Mouse (Mus musculus) midbrain, embryonic 14.5 days (tissue): ENCODE data around the gene Fgfbp3. TPM values are rescaled to one million over a fixed set of nuclear protein-coding genes. Genes with fewer than 3 reads are reported as not detected.

Source experiments
- ATAC-seq: fragments of 200-750 bp; cut with Nextera tagmentation; 2 replicates; pipeline ENCODE4 v1.8.0; 2017; ENCODE audit warnings: moderate number of reproducible peaks, moderate library complexity; ENCODE audit not compliant: low FRiP score, low TSS enrichment
- DNase-seq: peaks from one replicate; pipeline ENCODE4 v3.0.0-alpha.2; 2015
- H3K27ac ChIP-seq: fragments of 300-500 bp; sonication (generic); replicated peaks from 2 replicates; pipeline ENCODE4 v1.5.1; 2014; ENCODE audit warnings: mild to moderate bottlenecking, low read depth, low read length, moderate library complexity
- H3K27me3 ChIP-seq: fragments of 300-500 bp; sonication (generic); 2 replicates; pipeline ENCODE4 v1.6.1; 2014; ENCODE audit warnings: low read length, control low read depth, mixed read lengths; ENCODE audit not compliant: control insufficient read depth, insufficient read depth
- H3K36me3 ChIP-seq: fragments of 300-500 bp; sonication (generic); 2 replicates; pipeline ENCODE4 v1.6.1; 2014; ENCODE audit warnings: low read length, control low read depth; ENCODE audit not compliant: control insufficient read depth, insufficient read depth
- H3K4me1 ChIP-seq: fragments of 300-500 bp; sonication (generic); 2 replicates; pipeline ENCODE4 v1.6.1; 2014; ENCODE audit warnings: mild to moderate bottlenecking, antibody characterized with exemption, low read length, control low read depth; ENCODE audit not compliant: control insufficient read depth, insufficient read depth
- H3K4me2 ChIP-seq: fragments of 300-500 bp; sonication (generic); 2 replicates; pipeline ENCODE4 v1.6.1; 2014; ENCODE audit warnings: mild to moderate bottlenecking, low read length, moderate library complexity
- H3K4me3 ChIP-seq: fragments of 300-500 bp; sonication (generic); replicated peaks from 2 replicates; pipeline ENCODE4 v1.5.1; 2014; ENCODE audit warnings: low read depth, low read length
- H3K9ac ChIP-seq: fragments of 300-500 bp; sonication (generic); replicated peaks from 2 replicates; pipeline ENCODE4 v1.6.1; 2014; ENCODE audit warnings: mild to moderate bottlenecking, low read length, moderate library complexity
- H3K9me3 ChIP-seq: fragments of 300-500 bp; sonication (generic); 2 replicates; pipeline ENCODE4 v1.6.1; 2016; ENCODE audit warnings: low read length, control low read depth, mixed read lengths; ENCODE audit not compliant: control insufficient read depth
- WGBS: fragments of 180-500 bp; shearing (Covaris S2); extraction: QIAGEN DNeasy Blood & Tissue Kit; methylation state at CpG from one replicate; pipeline ENCODE4 v1.1.7; 2014; 5-methylcytosine and 5-hydroxymethylcytosine counted together
- polyA plus RNA-seq: library from polyadenylated mRNA; unstranded; fragments of >200 nt; fragmentation: Nextera tagmentation; extraction: Ambion mirVana; gene quantifications from 2 replicates; pipeline ENCODE4 v1.2.1, GENCODE M21; 2014

Fgfbp3 gene
- polyA plus RNA-seq, 1 experiment from 2014 or later, result 50.6 TPM

GRCm38 (mm10) chr19:36916876-36917389 is 2.5 kb downstream of the Fgfbp3 start:
- Histone ChIP-seq H3K27me3 (no peaks in the 10 kb centered on the region), H3K36me3 (no peaks in the 10 kb centered on the region), H3K4me2 (peak overlapping the region; percentile 16), H3K4me1 (peaks cover 7% of the 10 kb centered on the region; the same call in 1 of the 2 replicates), H3K9ac (no peak overlapping the region), H3K9me3 (no peaks in the 10 kb centered on the region), H3K27ac (no peak overlapping the region), H3K4me3 (no peak overlapping the region)
- DNase-seq (no peak), ATAC-seq (no peak)
- 96% methylated on average over 1 of the region's 1 CpGs for WGBS

- Histone ChIP-seq H3K4me3 (no peak overlapping the region), H3K4me2 (no peak overlapping the region), H3K4me1 (peaks cover 7% of the 10 kb centered on the region; the same call in 1 of the 2 replicates), H3K9me3 (no peaks in the 10 kb centered on the region), H3K27me3 (no peaks in the 10 kb centered on the region), H3K36me3 (no peaks in the 10 kb centered on the region), H3K27ac (no peak overlapping the region), H3K9ac (no peak overlapping the region)
- DNase-seq (no peak), ATAC-seq (no peak)
- 84% methylated on average over 4 of the region's 4 CpGs for WGBS
Measured at GRCm38 (mm10) chr19:36916206-36916605, 3.2 kb downstream of the Fgfbp3 start.

- no peaks in the 10 kb centered on the region for H3K27me3 ChIP-seq
Measured at GRCm38 (mm10) chr19:36913064-36913463, 6.4 kb downstream of the Fgfbp3 start.

GRCm38 (mm10) chr19:36910424-36911045 is 8.9 kb downstream of the Fgfbp3 start:
- Histone ChIP-seq H3K4me1 (0 out of 2 replicates have a peak, but pooled peaks cover 7% of the 10 kb centered on the region), H3K9me3 (no peaks in the 10 kb centered on the region), H3K27me3 (no peaks in the 10 kb centered on the region), H3K36me3 (no peaks in the 10 kb centered on the region), H3K4me2 (no peak overlapping the region), H3K9ac (no peak overlapping the region), H3K4me3 (no peak overlapping the region), H3K27ac (0 out of 2 replicates have a peak overlapping the region, but pooled peaks have one; percentile 16)
- peak; percentile 73 for DNase-seq
- peak; percentile 82 for ATAC-seq
- WGBS, result 5% methylated on average over 12 of the region's 12 CpGs

More at GRCm38 (mm10) chr19:36913064-36913463, 6.4 kb downstream of the Fgfbp3 start:
- H3K4me2 ChIP-seq, result no peak overlapping the region
- H3K36me3 ChIP-seq, result no peaks in the 10 kb centered on the region
- WGBS, result 82% methylated on average over 7 of the region's 7 CpGs
- no peak overlapping the region for H3K9ac ChIP-seq
- H3K4me3 ChIP-seq, result no peak overlapping the region
- H3K27ac ChIP-seq, result no peak overlapping the region
- no peaks in the 10 kb centered on the region for H3K9me3 ChIP-seq
- ATAC-seq, result no peak
- 0 out of 2 replicates have a peak, but pooled peaks cover 11% of the 10 kb centered on the region for H3K4me1 ChIP-seq
- DNase-seq, result no peak

- H3K27ac ChIP-seq, result 0 out of 2 replicates have a peak overlapping the region, but pooled peaks have one; percentile 16
- H3K4me3 ChIP-seq, result no peak overlapping the region
- H3K36me3 ChIP-seq, result no peaks in the 10 kb centered on the region
- DNase-seq (peak; percentile 80), ATAC-seq (no peak)
- H3K9ac ChIP-seq, result no peak overlapping the region
- 18% methylated on average over 9 of the region's 9 CpGs for WGBS
- no peaks in the 10 kb centered on the region for H3K27me3 ChIP-seq
- no peaks in the 10 kb centered on the region for H3K9me3 ChIP-seq
- 0 out of 2 replicates have a peak, but pooled peaks cover 7% of the 10 kb centered on the region for H3K4me1 ChIP-seq
- no peak overlapping the region for H3K4me2 ChIP-seq
Measured at GRCm38 (mm10) chr19:36909676-36910292, 9.6 kb downstream of the Fgfbp3 start.

GRCm38 (mm10) chr19:36909150-36909549 is 10.3 kb downstream of the Fgfbp3 start:
- H3K4me3 ChIP-seq, result no peak overlapping the region
- 0 out of 2 replicates have a peak, but pooled peaks cover 11% of the 10 kb centered on the region for H3K4me1 ChIP-seq
- H3K4me2 ChIP-seq, result no peak overlapping the region
- no peak for ATAC-seq
- H3K36me3 ChIP-seq, result no peaks in the 10 kb centered on the region
- no peaks in the 10 kb centered on the region for H3K9me3 ChIP-seq
- H3K27me3 ChIP-seq, result no peaks in the 10 kb centered on the region
- H3K9ac ChIP-seq, result no peak overlapping the region
- no peak overlapping the region for H3K27ac ChIP-seq
- no peak for DNase-seq
- 87% methylated on average over 3 of the region's 3 CpGs for WGBS

GRCm38 (mm10) chr19:36904211-36905007 is 15.0 kb downstream of the Fgfbp3 start:
- peak overlapping the region; percentile 85 for H3K27ac ChIP-seq
- DNase-seq (peak; percentile 86), ATAC-seq (peak; percentile 91)
- H3K9me3 ChIP-seq, result no peaks in the 10 kb centered on the region
- peaks cover 19% of the 10 kb centered on the region for H3K4me1 ChIP-seq
- no peaks in the 10 kb centered on the region for H3K27me3 ChIP-seq
- H3K4me2 ChIP-seq, result peak overlapping the region; percentile 82
- no peaks in the 10 kb centered on the region for H3K36me3 ChIP-seq
- WGBS, result 1% methylated on average over 41 of the region's 41 CpGs
- peak overlapping the region; percentile 74 for H3K9ac ChIP-seq
- peak overlapping the region; percentile 49 for H3K4me3 ChIP-seq

GRCm38 (mm10) chr19:36903377-36903776 is 16.0 kb downstream of the Fgfbp3 start:
- Histone ChIP-seq H3K4me3 (peak overlapping the region; percentile 49; the same call in 1 of the 2 replicates), H3K27ac (peak overlapping the region; percentile 85; the same call in 1 of the 2 replicates), H3K9ac (peak overlapping the region; percentile 74), H3K36me3 (no peaks in the 10 kb centered on the region), H3K4me2 (peak overlapping the region; percentile 82), H3K9me3 (no peaks in the 10 kb centered on the region), H3K4me1 (peaks cover 19% of the 10 kb centered on the region), H3K27me3 (no peaks in the 10 kb centered on the region)
- DNase-seq (peak; percentile 38), ATAC-seq (no peak)
- 27% methylated on average over 7 of the region's 7 CpGs for WGBS
